Mouse (Mus musculus) MEL (cell line): Measurements from ENCODE around the gene Gm17655.
A peak's percentile ranks its signal among the peaks of the same experiment; 100 is the strongest.

ENCODE experiments used
- BHLHE40 ChIP-seq: IDR thresholded peaks from 2 replicates; pipeline ENCODE4 v1.6.1; 2012; ENCODE audit warnings: low read depth, mild to moderate bottlenecking, inconsistent platforms, low read length, improper control_type of control experiment, borderline replicate concordance
- CTCF ChIP-seq, 3 experiments: IDR thresholded peaks in 2 of 3; conservative IDR thresholded peaks in 1 of 3; 2 replicates each; pipeline ENCODE4 v1.5.1; 2011 to 2012; ENCODE audit warnings: low read length in 3 of 3, low read depth in 2 of 3, mild to moderate bottlenecking in 2 of 3, improper control_type of control experiment in 1 of 3, inconsistent platforms in 1 of 3, mixed read lengths in 1 of 3, moderate library complexity in 1 of 3; ENCODE audit not compliant: control insufficient read depth in 1 of 3, insufficient read depth in 1 of 3, poor library complexity in 1 of 3, severe bottlenecking in 1 of 3
- HCFC1 ChIP-seq: IDR thresholded peaks from 2 replicates; pipeline ENCODE4 v1.6.1; 2012; ENCODE audit warnings: low read depth, mild to moderate bottlenecking, inconsistent platforms, low read length, improper control_type of control experiment, moderate library complexity
- POLR2A ChIP-seq, 2 experiments: IDR thresholded peaks; 2 replicates each; pipeline ENCODE4 v1.6.1; 2011 to 2012; ENCODE audit warnings: low read length in 2 of 2, mild to moderate bottlenecking in 2 of 2, control low read depth in 1 of 2, improper control_type of control experiment in 1 of 2, low read depth in 1 of 2, moderate library complexity in 1 of 2; ENCODE audit not compliant: control insufficient read depth in 1 of 2, insufficient read depth in 1 of 2, poor library complexity in 1 of 2
- POLR2AphosphoS5 ChIP-seq: IDR thresholded peaks from 2 replicates; pipeline ENCODE4 v1.6.1; 2012; ENCODE audit warnings: low read depth, borderline replicate concordance, mild to moderate bottlenecking, inconsistent platforms, low read length, moderate library complexity, mixed read lengths
- TAL1 ChIP-seq: IDR thresholded peaks from 2 replicates; pipeline ENCODE4 v1.6.1; 2012; ENCODE audit warnings: mild to moderate bottlenecking, inconsistent platforms, low read length, moderate library complexity, mixed read lengths

GRCm38 (mm10) chr5:110101716-110102347 is 29.5 kb upstream of the Gm17655 start:
- no peak for TF ChIP-seq BHLHE40
- peak in 1 of 2 experiments; percentile 16; a peak in 1 of 4 replicates for TF ChIP-seq POLR2A (IDR thresholded peaks at IDR 0.05; ENCODE audit: control insufficient read depth in 1 of 2, insufficient read depth in 1 of 2, low read depth in 1 of 2, low read length in 2 of 2, poor library complexity in 1 of 2)
- TF ChIP-seq TAL1: no peak
- no peak for TF ChIP-seq HCFC1
- no peak for TF ChIP-seq CTCF (IDR thresholded peaks at IDR 0.05 in 2 of 3, conservative IDR thresholded peaks at IDR 0.05 in 1 of 3; ENCODE audit: control insufficient read depth in 1 of 3, insufficient read depth in 1 of 3, low read depth in 2 of 3, low read length in 3 of 3, poor library complexity in 1 of 3, severe bottlenecking in 1 of 3)
- TF ChIP-seq POLR2AphosphoS5: no peak
